Mouse (Mus musculus) midbrain, embryonic 11.5 days (tissue): ENCODE measurements at regions not wholly inside any gene's neighbourhood (a gene's known extent, or its start where the extent isn't known, plus 50 kb on each side); places are given as distances from the start of the nearest gene placed in this dataset.
A peak's percentile ranks its signal among the peaks of the same experiment; 100 is the strongest.

Experiments used
- ATAC-seq: fragments of 200-750 bp; cut with Nextera tagmentation; 2 replicates; pipeline ENCODE4 v1.8.0; 2017; ENCODE audit warnings: moderate TSS enrichment, moderate library complexity; ENCODE audit not compliant: low FRiP score
- DNase-seq: peaks from one replicate; pipeline ENCODE4 v3.0.0; 2015; ENCODE audit warnings: low spot score; ENCODE audit errors: missing footprints
- H3K27ac ChIP-seq: fragments of 300-500 bp; sonication (generic); 2 replicates; pipeline ENCODE4 v1.5.1; 2014; ENCODE audit warnings: low read depth, low read length
- H3K27me3 ChIP-seq: fragments of 300-500 bp; sonication (generic); 2 replicates; pipeline ENCODE4 v1.6.1; 2014; ENCODE audit warnings: mild to moderate bottlenecking, low read length, moderate library complexity, mixed read lengths; ENCODE audit not compliant: control insufficient read depth, insufficient read depth
- H3K36me3 ChIP-seq: fragments of 300-500 bp; sonication (generic); 2 replicates; pipeline ENCODE4 v1.6.1; 2014; ENCODE audit warnings: mild to moderate bottlenecking, low read length, moderate library complexity, mixed read lengths; ENCODE audit not compliant: control insufficient read depth, insufficient read depth
- H3K4me1 ChIP-seq: fragments of 300-500 bp; sonication (generic); 2 replicates; pipeline ENCODE4 v1.6.1; 2014; ENCODE audit warnings: low read length; ENCODE audit not compliant: control insufficient read depth, insufficient read depth
- H3K4me2 ChIP-seq: fragments of 300-500 bp; sonication (generic); 2 replicates; pipeline ENCODE4 v1.6.1; 2014; ENCODE audit warnings: mild to moderate bottlenecking, moderate library complexity
- H3K4me3 ChIP-seq: fragments of 300-500 bp; sonication (generic); 2 replicates; pipeline ENCODE4 v1.5.1; 2014; ENCODE audit warnings: low read depth, low read length
- H3K9ac ChIP-seq: fragments of 300-500 bp; sonication (generic); 2 replicates; pipeline ENCODE4 v1.6.1; 2014; ENCODE audit warnings: low read length
- H3K9me3 ChIP-seq: fragments of 300-500 bp; sonication (generic); 2 replicates; pipeline ENCODE4 v1.6.1; 2016; ENCODE audit warnings: low read length; ENCODE audit not compliant: control insufficient read depth
- WGBS: fragments of 180-500 bp; shearing (Covaris S2); extraction: QIAGEN DNeasy Blood & Tissue Kit; methylation state at CpG from one replicate; pipeline ENCODE4 v1.1.7; 2014; 5-methylcytosine and 5-hydroxymethylcytosine counted together

DNA sequence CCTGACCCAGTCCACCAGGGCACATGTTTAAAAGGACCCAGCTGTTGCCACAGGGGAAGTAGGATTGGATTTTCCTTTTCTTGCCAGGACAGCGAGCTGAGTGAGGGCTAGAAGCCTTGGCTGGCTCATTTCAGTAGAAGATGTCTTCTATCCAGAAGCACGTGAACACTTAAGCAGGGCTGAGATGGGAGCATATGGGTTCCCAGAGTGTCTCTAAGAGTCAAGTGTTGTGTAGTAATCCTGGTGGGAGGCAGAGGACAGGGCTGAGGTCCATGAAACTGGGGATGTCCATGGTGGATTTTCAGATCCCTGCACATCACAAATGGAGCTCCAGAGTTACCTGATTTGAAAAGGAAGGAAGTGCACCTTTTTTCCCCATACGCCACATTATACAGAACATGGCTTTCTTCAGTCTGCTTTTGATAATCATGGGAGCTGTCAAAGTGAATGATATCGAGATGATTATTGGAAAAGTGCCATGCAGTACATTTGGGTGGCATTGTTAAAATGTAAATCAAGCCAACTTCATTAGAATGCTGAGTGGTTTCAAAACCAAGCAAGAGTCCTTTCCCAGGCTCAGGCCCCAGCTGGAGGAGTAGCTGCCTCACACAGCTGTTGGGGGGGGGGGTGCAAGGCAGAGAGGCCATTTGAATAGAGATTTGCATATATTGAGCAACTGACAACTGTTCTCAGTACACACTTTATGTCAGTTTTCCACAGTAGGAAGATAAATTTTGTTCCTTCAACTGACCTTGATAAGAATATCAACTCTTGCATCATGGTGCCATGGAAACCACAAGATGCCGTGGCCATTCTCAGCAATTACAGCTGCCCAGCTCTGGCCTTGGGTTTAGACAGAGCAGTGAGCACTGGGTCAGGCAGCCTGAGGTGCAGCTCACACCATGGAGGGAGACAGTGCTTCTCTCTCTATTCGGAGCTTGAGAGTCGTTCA lies 81.7 kb downstream of the Slc35b3 start:
- Histone ChIP-seq H3K4me2 (no peak overlapping the region), H3K9ac (no peak overlapping the region), H3K9me3 (no peaks in the 10 kb centered on the region), H3K36me3 (no peaks in the 10 kb centered on the region), H3K4me3 (no peak overlapping the region), H3K4me1 (no peaks in the 10 kb centered on the region), H3K27me3 (no peaks in the 10 kb centered on the region), H3K27ac (no peak overlapping the region)
- WGBS, result 81% methylated on average over 7 of the region's 7 CpGs
- peak; percentile 68 for DNase-seq
- ATAC-seq, result peak; percentile 69; the same call in 1 of the 2 replicates

DNA sequence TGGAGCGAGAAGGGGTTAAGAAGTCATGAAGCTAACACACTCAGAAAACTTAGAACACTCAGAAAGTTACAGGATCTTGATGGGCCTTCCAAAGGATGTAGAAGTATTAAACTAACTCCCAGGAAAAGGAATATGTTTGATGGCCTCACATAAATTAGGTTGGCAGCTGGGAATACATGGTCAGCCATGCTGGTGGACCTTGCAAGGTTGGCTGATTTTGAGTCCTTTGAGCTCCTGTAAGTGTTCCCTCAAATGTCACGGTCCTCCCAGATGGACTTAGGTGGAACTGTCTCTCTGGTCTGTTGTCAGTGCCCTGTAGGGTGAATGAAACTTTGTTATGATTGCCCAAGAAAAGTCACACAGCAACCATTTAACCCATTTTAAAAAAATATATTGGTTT lies 84.8 kb downstream of the Slc35b3 start:
- H3K4me3 ChIP-seq, result no peak overlapping the region
- no peak for ATAC-seq
- H3K27me3 ChIP-seq, result no peaks in the 10 kb centered on the region
- H3K36me3 ChIP-seq, result no peaks in the 10 kb centered on the region
- H3K9ac ChIP-seq, result no peak overlapping the region
- no peak overlapping the region for H3K27ac ChIP-seq
- DNase-seq, result no peak
- H3K9me3 ChIP-seq, result no peaks in the 10 kb centered on the region
- 75% methylated on average over 2 of the region's 2 CpGs for WGBS
- no peak overlapping the region for H3K4me2 ChIP-seq
- H3K4me1 ChIP-seq, result no peaks in the 10 kb centered on the region

DNA sequence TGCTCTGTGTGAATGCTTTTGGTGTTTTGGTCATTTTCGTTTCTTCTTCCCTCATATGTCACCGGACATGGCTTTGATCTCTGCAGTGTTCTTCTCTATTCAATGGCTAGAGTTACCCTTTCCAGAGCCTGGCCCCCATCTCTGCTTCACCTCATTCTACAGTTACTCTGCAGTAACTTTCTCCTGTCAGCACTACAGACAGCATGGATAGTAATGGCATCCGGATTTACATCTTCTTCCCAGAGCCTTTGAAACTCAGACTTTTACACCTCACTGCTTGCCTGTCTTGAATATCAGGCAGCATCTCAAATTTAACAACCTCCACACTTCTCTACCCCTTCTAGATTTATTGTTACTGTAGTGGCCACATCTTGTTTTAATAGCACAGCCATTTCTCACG lies 96.7 kb downstream of the Slc35b3 start:
- Histone ChIP-seq H3K27ac (no peak overlapping the region), H3K4me2 (no peak overlapping the region), H3K27me3 (no peaks in the 10 kb centered on the region), H3K36me3 (no peaks in the 10 kb centered on the region), H3K9ac (no peak overlapping the region), H3K4me1 (no peaks in the 10 kb centered on the region), H3K9me3 (no peaks in the 10 kb centered on the region), H3K4me3 (no peak overlapping the region)
- WGBS, result 76% methylated on average over 4 of the region's 4 CpGs
- ATAC-seq (no peak), DNase-seq (no peak)

DNA sequence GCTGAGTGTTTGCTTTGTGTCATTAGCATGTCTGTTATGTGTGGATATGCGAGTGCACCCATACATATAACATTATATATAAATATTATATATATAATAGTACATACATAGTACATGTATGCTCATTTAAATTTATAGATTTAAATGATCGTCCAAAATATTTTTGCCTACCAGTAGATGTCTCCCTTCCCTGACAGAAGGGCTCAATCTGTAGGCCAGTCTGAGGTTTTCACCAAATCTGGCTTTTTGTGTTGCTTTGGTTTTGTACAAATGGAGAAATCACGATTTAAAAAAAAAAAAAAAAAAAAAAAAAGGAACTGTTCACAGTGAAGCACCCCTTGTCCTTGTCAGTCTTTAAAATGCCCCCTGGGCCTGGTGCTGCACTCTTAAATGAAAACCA lies 104.9 kb downstream of the Slc35b3 start:
- Histone ChIP-seq H3K9me3 (no peaks in the 10 kb centered on the region), H3K9ac (no peak overlapping the region), H3K27me3 (no peaks in the 10 kb centered on the region), H3K4me2 (no peak overlapping the region), H3K4me1 (no peaks in the 10 kb centered on the region), H3K4me3 (no peak overlapping the region), H3K27ac (no peak overlapping the region), H3K36me3 (no peaks in the 10 kb centered on the region)
- 55% methylated on average over 3 of the region's 3 CpGs for WGBS
- ATAC-seq (no peak), DNase-seq (no peak)

DNA sequence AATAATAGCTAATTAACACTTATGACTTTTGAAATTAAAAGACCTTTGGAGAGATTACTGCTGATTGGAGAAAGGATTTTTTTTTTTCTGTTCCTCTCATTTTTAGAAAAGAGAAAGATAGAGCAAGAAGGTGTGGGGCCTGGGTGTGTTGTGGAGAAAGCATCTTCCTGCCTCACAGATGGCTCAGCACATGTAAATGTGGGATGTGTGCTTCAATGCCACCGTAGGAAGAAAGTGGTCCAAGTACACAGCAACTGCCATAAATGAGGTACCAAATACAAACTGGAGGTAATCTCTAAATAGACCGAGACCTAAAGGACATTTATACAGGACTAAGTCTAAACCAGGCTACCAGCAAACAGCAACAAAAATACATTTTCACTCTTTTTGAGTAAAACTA lies 105.7 kb downstream of the Slc35b3 start:
- Histone ChIP-seq H3K9me3 (no peaks in the 10 kb centered on the region), H3K4me2 (no peak overlapping the region), H3K4me3 (no peak overlapping the region), H3K4me1 (no peaks in the 10 kb centered on the region), H3K27ac (no peak overlapping the region), H3K9ac (no peak overlapping the region), H3K27me3 (no peaks in the 10 kb centered on the region), H3K36me3 (no peaks in the 10 kb centered on the region)
- DNase-seq (no peak), ATAC-seq (no peak)
- WGBS, result 84% methylated on average over 2 of the region's 2 CpGs

DNA sequence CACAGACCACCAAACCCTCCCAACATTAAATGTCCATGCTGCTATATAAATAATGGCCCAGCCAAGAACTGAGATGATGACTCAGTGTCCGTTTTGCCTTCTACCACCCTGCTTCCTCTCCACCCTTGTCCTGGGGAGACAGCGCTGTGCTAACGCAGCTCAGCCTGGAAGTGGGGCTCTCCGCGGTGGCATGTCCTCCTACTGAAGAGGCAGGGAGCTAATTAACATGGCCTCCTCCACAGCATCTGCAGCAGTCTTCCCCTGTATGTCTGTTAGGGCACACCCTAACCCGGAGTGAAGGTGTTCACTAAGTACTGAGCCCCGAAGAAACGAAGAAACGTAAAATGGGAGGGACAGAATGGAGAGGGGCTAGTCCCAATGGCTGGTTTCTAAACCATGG lies 107.8 kb downstream of the Slc35b3 start:
- H3K4me2 ChIP-seq, result no peak overlapping the region
- no peaks in the 10 kb centered on the region for H3K36me3 ChIP-seq
- WGBS, result 47% methylated on average over 9 of the region's 9 CpGs
- H3K4me1 ChIP-seq, result no peaks in the 10 kb centered on the region
- no peak for DNase-seq
- H3K9me3 ChIP-seq, result no peaks in the 10 kb centered on the region
- no peaks in the 10 kb centered on the region for H3K27me3 ChIP-seq
- H3K27ac ChIP-seq, result no peak overlapping the region
- no peak overlapping the region for H3K9ac ChIP-seq
- ATAC-seq, result no peak
- H3K4me3 ChIP-seq, result no peak overlapping the region

DNA sequence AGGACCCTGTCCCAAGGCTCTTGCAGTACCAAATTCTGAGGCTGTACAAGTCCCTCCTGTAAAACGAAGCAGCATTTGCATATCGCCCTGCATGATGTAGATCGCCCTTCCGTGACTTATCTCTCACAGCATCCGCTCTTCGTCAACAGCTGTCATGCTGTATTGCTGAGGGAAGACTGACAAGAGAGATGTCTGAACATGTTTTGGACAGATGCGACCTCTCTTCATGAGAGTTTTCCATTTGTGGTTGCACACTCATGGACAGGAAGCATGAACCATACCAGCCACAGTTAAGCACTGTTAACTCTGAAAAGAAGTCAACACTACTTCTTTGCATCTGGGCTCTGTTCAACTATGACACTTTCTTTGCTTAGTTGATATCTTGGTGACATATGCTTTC lies 108.9 kb downstream of the Slc35b3 start:
- Histone ChIP-seq H3K27me3 (no peaks in the 10 kb centered on the region), H3K9me3 (no peaks in the 10 kb centered on the region), H3K4me2 (no peak overlapping the region), H3K9ac (no peak overlapping the region), H3K36me3 (no peaks in the 10 kb centered on the region), H3K4me3 (no peak overlapping the region), H3K27ac (no peak overlapping the region), H3K4me1 (no peaks in the 10 kb centered on the region)
- no peak for DNase-seq
- 90% methylated on average over 7 of the region's 7 CpGs for WGBS
- ATAC-seq, result no peak

DNA sequence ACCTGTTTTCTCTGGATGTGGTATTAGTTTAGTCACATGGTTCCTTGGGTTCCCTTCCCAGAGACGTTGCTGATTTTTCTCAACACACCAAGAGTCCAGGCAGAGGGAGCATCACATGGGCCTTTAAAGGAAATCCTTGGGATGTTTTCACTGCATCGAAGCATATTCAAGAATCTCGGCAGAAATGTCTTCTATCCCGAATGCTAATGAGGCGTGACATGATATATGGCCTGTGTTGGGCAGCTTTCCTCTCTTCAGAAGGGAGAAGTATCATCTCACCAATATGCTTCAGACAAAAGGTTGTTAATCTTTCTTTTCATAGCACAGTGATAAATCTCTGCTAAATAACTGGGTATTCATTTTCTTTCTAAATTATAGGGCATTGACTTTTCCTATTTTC lies 122.4 kb downstream of the Slc35b3 start:
- no peaks in the 10 kb centered on the region for H3K27me3 ChIP-seq
- no peaks in the 10 kb centered on the region for H3K4me1 ChIP-seq
- H3K4me2 ChIP-seq, result no peak overlapping the region
- 85% methylated on average over 5 of the region's 5 CpGs for WGBS
- no peak overlapping the region for H3K4me3 ChIP-seq
- DNase-seq (no peak), ATAC-seq (no peak)
- no peak overlapping the region for H3K27ac ChIP-seq
- H3K9ac ChIP-seq, result no peak overlapping the region
- H3K36me3 ChIP-seq, result no peaks in the 10 kb centered on the region
- no peaks in the 10 kb centered on the region for H3K9me3 ChIP-seq

DNA sequence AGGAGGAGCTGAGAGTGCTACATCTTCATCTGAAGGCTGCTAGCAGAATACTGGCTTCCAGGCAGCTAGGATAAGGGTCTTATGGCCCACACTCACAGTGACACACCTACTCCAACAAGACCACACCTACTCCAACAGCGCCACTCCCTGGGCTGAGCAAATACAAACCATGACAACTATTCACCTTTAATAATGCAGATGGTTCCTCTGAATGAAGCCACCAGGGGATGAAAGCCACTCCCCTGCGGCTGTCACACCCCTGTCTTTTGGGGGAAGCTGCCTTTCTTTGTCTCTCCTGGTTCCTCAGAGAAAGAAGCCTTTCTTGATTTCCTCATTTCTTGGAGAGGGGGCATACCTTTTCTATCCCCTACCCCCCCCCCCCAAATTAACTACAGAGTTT lies 135.0 kb downstream of the Slc35b3 start:
- no peak for ATAC-seq
- Histone ChIP-seq H3K9me3 (no peaks in the 10 kb centered on the region), H3K27me3 (no peaks in the 10 kb centered on the region), H3K4me2 (no peak overlapping the region), H3K4me3 (no peak overlapping the region), H3K4me1 (no peaks in the 10 kb centered on the region), H3K36me3 (no peaks in the 10 kb centered on the region), H3K27ac (no peak overlapping the region), H3K9ac (no peak overlapping the region)
- WGBS, result 19% methylated on average over 2 of the region's 2 CpGs
- no peak for DNase-seq
